Mouse (Mus musculus) CH12.LX (cell line): ENCODE measurements around the gene Lrrn2. TPM values are rescaled to one million over a fixed set of nuclear protein-coding genes. Genes with fewer than 3 reads are reported as not detected.
"Not testable (repeated sequence)": the region's sequence is repeated elsewhere in the genome, so short reads cannot be mapped to it uniquely, and the experiment has no call there.

Source experiments
- DNase-seq: peaks from one replicate; pipeline ENCODE4 v3.0.0-alpha.2; 2013; ENCODE audit errors: extremely low read depth
- H3K27ac ChIP-seq: 2 replicates; pipeline ENCODE4 v1.5.1; 2012; ENCODE audit warnings: low read depth, mild to moderate bottlenecking, control low read depth, moderate library complexity; ENCODE audit not compliant: insufficient read depth
- H3K27me3 ChIP-seq: replicated peaks from 2 replicates; pipeline ENCODE3; 2012; ENCODE audit warnings: inconsistent platforms
- H3K36me3 ChIP-seq, 2 experiments: replicated peaks in 1 of 2; 2 replicates each; pipeline versions ENCODE3 to v1.6.1; 2012; ENCODE audit warnings: inconsistent platforms in 1 of 2, low read length in 1 of 2, mild to moderate bottlenecking in 1 of 2, mixed read lengths in 1 of 2, moderate library complexity in 1 of 2; ENCODE audit not compliant: control insufficient read depth in 1 of 2, insufficient read depth in 1 of 2
- H3K4me1 ChIP-seq, 2 experiments: 2 replicates each; pipeline ENCODE4 v1.6.1; 2012; ENCODE audit warnings: inconsistent platforms in 1 of 2, moderate library complexity in 1 of 2; ENCODE audit not compliant: insufficient read depth in 2 of 2, control insufficient read depth in 1 of 2
- H3K4me2 ChIP-seq: 2 replicates; pipeline ENCODE4 v1.6.1; 2012; ENCODE audit warnings: low read depth, mild to moderate bottlenecking, control low read depth; ENCODE audit not compliant: poor library complexity, insufficient read depth, severe bottlenecking
- H3K4me3 ChIP-seq, 3 experiments: fragments of 150-350 bp in 1 of 3; sonication (generic) in 1 of 3; replicated peaks in 1 of 3; 2 replicates each; pipeline versions ENCODE3 to v1.5.1; 2011 to 2012; ENCODE audit warnings: low read depth in 2 of 3, low read length in 2 of 3, mild to moderate bottlenecking in 2 of 3, moderate library complexity in 2 of 3, control low read depth in 1 of 3, improper control_type of control experiment in 1 of 3, inconsistent platforms in 1 of 3, mixed read lengths in 1 of 3; ENCODE audit not compliant: poor library complexity in 1 of 3
- H3K79me2 ChIP-seq: replicated peaks from 2 replicates; pipeline ENCODE4 v1.6.1; 2012; ENCODE audit warnings: mild to moderate bottlenecking, moderate library complexity; ENCODE audit not compliant: control insufficient read depth, poor library complexity, insufficient read depth, severe bottlenecking; ENCODE audit errors: extremely low read depth
- H3K9ac ChIP-seq: 2 replicates; pipeline ENCODE4 v1.6.1; 2012; ENCODE audit warnings: low read depth, mild to moderate bottlenecking, control low read depth, moderate library complexity; ENCODE audit not compliant: insufficient read depth
- H3K9me3 ChIP-seq: replicated peaks from 2 replicates; pipeline ENCODE3; 2012; ENCODE audit warnings: low read length, inconsistent platforms, mixed read lengths
- POLR2A ChIP-seq: IDR thresholded peaks from 2 replicates; pipeline ENCODE4 v1.6.1; 2011; ENCODE audit warnings: low read depth, mild to moderate bottlenecking, improper control_type of control experiment, low read length
- dilution Hi-C: fragments of 300-500 bp; cut with MboI; formaldehyde crosslinking; loops from 2 replicates; pipeline ENCODE4 v1.14.3; 2020; ENCODE audit warnings: low sequenced_read_pairs; ENCODE audit not compliant: extremely low pct_unique_long_range_greater_than_20kb, extremely low pct_ligation_motif_present
- in situ Hi-C: fragments of 300-500 bp; cut with MboI; formaldehyde crosslinking; loops from 3 replicates; pipeline ENCODE4 v1.14.3; 2019; ENCODE audit warnings: low sequenced_read_pairs, low pct_ligation_motif_present, low pct_unique_long_range_greater_than_20kb, mixed read lengths
- polyA plus RNA-seq: library from polyadenylated mRNA; unstranded; fragments of >175 nt; gene quantifications from 2 replicates; pipeline ENCODE4 v1.2.1, GENCODE M21; 2012; ENCODE audit warnings: low read depth; ENCODE audit not compliant: insufficient read length
- total RNA-seq, 2 experiments: library from RNA; depleted of rRNA; stranded (reverse); fragments of 300-350 nt in 1 of 2; fragments of >200 nt in 1 of 2; gene quantifications; 2 replicates each; pipeline ENCODE4 v1.2.3; 2012 to 2014

The Lrrn2 gene
- total and polyA plus RNA-seq, 3 experiments: not detected

GRCm38 (mm10) chr1:132988556-132989459, 108.7 kb downstream of the Lrrn2 start:
- peaks cover 85 to 88% of the 10 kb centered on the region in 2 experiments for H3K36me3 ChIP-seq
- H3K27ac ChIP-seq, dilution Hi-C loops, H3K9me3 ChIP-seq, H3K4me3 ChIP-seq, H3K27me3 ChIP-seq, H3K9ac ChIP-seq, DNase-seq, in situ Hi-C loops, H3K4me2 ChIP-seq: not testable (repeated sequence)
- peak; percentile 32; the same call in 1 of the 2 replicates for TF ChIP-seq POLR2A
- H3K4me1 ChIP-seq: peaks cover 0 to 27% of the 10 kb centered on the region in 2 experiments; a peak in 2 of 4 replicates
- H3K79me2 ChIP-seq: peaks cover 16% of the 10 kb centered on the region

Other genes with a start within 250 kb of the Lrrn2 start
- not detected in 2 replicates for gene Nfasc, start 138.5 kb upstream of the Lrrn2 start, total RNA-seq (2012; rRNA removed)
- gene Nfasc, start 138.5 kb upstream of the Lrrn2 start, total RNA-seq (2014; rRNA removed): not detected in 2 replicates
- gene Nfasc, start 138.5 kb upstream of the Lrrn2 start, polyA plus RNA-seq: 0.04 TPM in 1 of 2 replicates, not detected in the other
- gene Mdm4, start 150.3 kb downstream of the Lrrn2 start, total RNA-seq (2012; rRNA removed): 84.5 and 107 TPM in 2 replicates
- gene Mdm4, start 150.3 kb downstream of the Lrrn2 start, total RNA-seq (2014; rRNA removed): 66.5 and 68.3 TPM in 2 replicates
- 78.9 and 79.0 TPM in 2 replicates for gene Mdm4, start 150.3 kb downstream of the Lrrn2 start, polyA plus RNA-seq
- gene Pik3c2b, start 165.4 kb downstream of the Lrrn2 start, total RNA-seq (2012; rRNA removed): 15.9 and 16.5 TPM in 2 replicates
- 7.2 and 8.7 TPM in 2 replicates for gene Pik3c2b, start 165.4 kb downstream of the Lrrn2 start, total RNA-seq (2014; rRNA removed)
- 9.2 and 12.0 TPM in 2 replicates for gene Pik3c2b, start 165.4 kb downstream of the Lrrn2 start, polyA plus RNA-seq